Mouse (Mus musculus) G1E (cell line): ENCODE measurements around the gene Gsdmc4. TPM values are rescaled to one million over a fixed set of nuclear protein-coding genes. Genes with fewer than 3 reads are reported as not detected.
"Not testable (repeated sequence)": the region's sequence is repeated elsewhere in the genome, so short reads cannot be mapped to it uniquely, and the experiment has no call there.

ENCODE experiments used
- ATAC-seq: 2 replicates; pipeline ENCODE4 v1.8.0; 2016; ENCODE audit warnings: mild to moderate bottlenecking; ENCODE audit not compliant: insufficient number of reproducible peaks, poor library complexity, low FRiP score, severe bottlenecking; ENCODE audit errors: extremely low read depth
- DNase-seq: peaks from one replicate; pipeline ENCODE4 v3.0.0; 2012; ENCODE audit warnings: low spot score
- H3K27me3 ChIP-seq: 2 replicates; pipeline ENCODE4 v1.6.1; 2012; ENCODE audit warnings: mild to moderate bottlenecking, low read length, inconsistent platforms; ENCODE audit not compliant: insufficient read depth
- H3K36me3 ChIP-seq: replicated peaks from 2 replicates; pipeline ENCODE3; 2012; ENCODE audit warnings: mild to moderate bottlenecking, inconsistent platforms
- H3K4me1 ChIP-seq: 2 replicates; pipeline ENCODE4 v1.6.1; 2012; ENCODE audit warnings: low read depth, low read length, inconsistent platforms, mixed read lengths; ENCODE audit not compliant: insufficient read depth
- H3K4me3 ChIP-seq: 2 replicates; pipeline ENCODE4 v1.5.1; 2012; ENCODE audit warnings: low read depth, mild to moderate bottlenecking, inconsistent platforms, low read length, moderate library complexity, mixed read lengths
- H3K9me3 ChIP-seq: replicated peaks from 2 replicates; pipeline ENCODE4 v1.6.1; 2012; ENCODE audit warnings: inconsistent platforms
- CTCF ChIP-seq: IDR thresholded peaks from 2 replicates; pipeline ENCODE4 v1.5.1; 2012; ENCODE audit warnings: low read depth, low read length, inconsistent platforms, mixed read lengths
- GATA1 ChIP-seq: IDR thresholded peaks from 2 replicates; pipeline ENCODE4 v1.6.1; 2012; ENCODE audit warnings: borderline replicate concordance, low read length, inconsistent platforms, mixed read lengths
- GATA2 ChIP-seq: IDR thresholded peaks from 2 replicates; pipeline ENCODE4 v1.6.1; 2012; ENCODE audit warnings: low read depth, low read length, inconsistent platforms, borderline replicate concordance
- POLR2AphosphoS5 ChIP-seq: IDR thresholded peaks from 2 replicates; pipeline ENCODE4 v1.6.1; 2012; ENCODE audit warnings: low read depth, low read length, inconsistent platforms; ENCODE audit not compliant: insufficient replicate concordance
- TAL1 ChIP-seq: conservative IDR thresholded peaks from 2 replicates; pipeline ENCODE4 v1.6.1; 2012; ENCODE audit warnings: low read depth, low read length, inconsistent platforms, mixed read lengths
- polyA plus RNA-seq: library from polyadenylated mRNA; stranded (reverse); fragments of >175 nt; gene quantifications from 2 replicates; pipeline ENCODE4 v1.2.3, GENCODE M21; 2012
- total RNA-seq, 2 experiments: library from RNA; stranded (forward) in 1 of 2; stranded (reverse) in 1 of 2; fragments of 200-1000 nt in 1 of 2; fragments of >200 nt in 1 of 2; fragmentation: Nextera tagmentation in 1 of 2; gene quantifications; 2 replicates each; pipeline ENCODE4 v1.2.3; 2014 to 2017

Gsdmc4 gene
- total and polyA plus RNA-seq, 3 experiments, result not detected

- no peaks in the 10 kb centered on the region for H3K27me3 ChIP-seq
- TF ChIP-seq POLR2AphosphoS5 (no peak), CTCF (no peak), TAL1 (no peak), GATA1 (no peak), GATA2 (no peak)
- H3K36me3 ChIP-seq, result peaks cover 64% of the 10 kb centered on the region
- H3K4me3 ChIP-seq, result no peak overlapping the region
- DNase-seq (no peak), ATAC-seq (no peak)
- H3K9me3 ChIP-seq, result no peaks in the 10 kb centered on the region
- H3K4me1 ChIP-seq, result no peaks in the 10 kb centered on the region
These were observed 18.3 kb upstream of the Gsdmc4 start for GRCm38 (mm10) chr15:63930107-63931041.

GRCm38 (mm10) chr15:63926201-63926600, 14.1 kb upstream of the Gsdmc4 start:
- no peaks in the 10 kb centered on the region for H3K9me3 ChIP-seq
- TF ChIP-seq GATA1 (no peak), POLR2AphosphoS5 (no peak), GATA2 (no peak), CTCF (no peak), TAL1 (no peak)

GRCm38 (mm10) chr15:63924484-63924883, 12.4 kb upstream of the Gsdmc4 start:
- DNase-seq (no peak), ATAC-seq (no peak)
- H3K4me1 ChIP-seq, result peaks cover 4% of the 10 kb centered on the region; the same call in 1 of the 2 replicates
- H3K9me3 ChIP-seq, result no peaks in the 10 kb centered on the region
- TF ChIP-seq GATA1, result no peak
- TF ChIP-seq CTCF, result no peak
- TF ChIP-seq POLR2AphosphoS5, result no peak
- TF ChIP-seq TAL1, result no peak
- no peak for TF ChIP-seq GATA2
- peaks cover 25% of the 10 kb centered on the region for H3K36me3 ChIP-seq
- peaks cover 22% of the 10 kb centered on the region for H3K27me3 ChIP-seq
- no peak overlapping the region for H3K4me3 ChIP-seq

More at GRCm38 (mm10) chr15:63926201-63926600, 14.1 kb upstream of the Gsdmc4 start:
- H3K4me1 ChIP-seq, result peaks cover 4% of the 10 kb centered on the region; the same call in 1 of the 2 replicates
- peaks cover 21% of the 10 kb centered on the region for H3K27me3 ChIP-seq
- DNase-seq (no peak), ATAC-seq (no peak)
- peaks cover 38% of the 10 kb centered on the region for H3K36me3 ChIP-seq
- no peak overlapping the region for H3K4me3 ChIP-seq

- not testable (repeated sequence) for H3K9me3 ChIP-seq, DNase-seq, H3K4me3 ChIP-seq, ATAC-seq, H3K36me3 ChIP-seq, H3K4me1 ChIP-seq
- peaks cover 22% of the 10 kb centered on the region for H3K27me3 ChIP-seq
These were observed 9.5 kb upstream of the Gsdmc4 start for GRCm38 (mm10) chr15:63921618-63922017.

- H3K36me3 ChIP-seq, H3K4me1 ChIP-seq, H3K4me3 ChIP-seq, ATAC-seq, H3K9me3 ChIP-seq, DNase-seq: not testable (repeated sequence)
- peaks cover 22% of the 10 kb centered on the region for H3K27me3 ChIP-seq
These were observed 7.6 kb upstream of the Gsdmc4 start for GRCm38 (mm10) chr15:63919728-63920127.

- not testable (repeated sequence) for ATAC-seq, H3K4me1 ChIP-seq, H3K4me3 ChIP-seq, H3K27me3 ChIP-seq, H3K36me3 ChIP-seq, H3K9me3 ChIP-seq, DNase-seq
These were observed 4.5 kb upstream of the Gsdmc4 start for GRCm38 (mm10) chr15:63916584-63916983.

- H3K27me3 ChIP-seq, H3K9me3 ChIP-seq, H3K4me3 ChIP-seq, ATAC-seq, H3K36me3 ChIP-seq, DNase-seq, H3K4me1 ChIP-seq: not testable (repeated sequence)
These were observed 2.2 kb downstream of the Gsdmc4 start for GRCm38 (mm10) chr15:63909896-63910295.
